Mouse (Mus musculus): ENCODE data around the gene Mlst8.

Mlst8 gene

DNA sequence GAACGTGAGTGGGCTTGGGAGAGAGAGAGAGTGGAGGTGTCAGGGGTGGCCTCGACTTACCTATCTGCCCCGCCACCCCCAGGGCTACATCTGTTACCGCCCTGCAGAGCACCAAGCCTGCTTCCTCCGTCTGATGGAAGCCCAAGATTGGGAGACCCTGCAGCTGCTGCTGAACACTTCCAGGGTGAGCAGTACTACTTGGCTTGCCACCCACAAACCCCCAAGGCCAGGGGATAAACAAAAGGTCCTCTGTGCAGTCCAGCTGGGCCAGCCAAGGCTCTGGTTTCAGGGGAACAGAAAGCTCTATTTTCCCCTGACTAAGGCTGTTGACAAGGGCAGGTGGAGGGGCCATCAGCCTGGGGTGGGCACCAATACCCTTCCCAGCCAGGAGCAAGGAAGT is 4.3 kb downstream of the Mlst8 start:
- TF ChIP-seq CTCF (conservative IDR thresholded peaks at IDR 0.05; ENCODE audit: low read length) (no peak), NANOG (IDR thresholded peaks at IDR 0.05; ENCODE audit: borderline replicate concordance, low read length) (no peak), POU5F1 (IDR thresholded peaks at IDR 0.05; ENCODE audit: borderline replicate concordance, low read length) (no peak)
- H3K27me3 ChIP-seq (ENCODE audit: insufficient read depth, low read length), result no peaks in the 10 kb centered on the region
- no peaks in the 10 kb centered on the region for H3K9me3 ChIP-seq (ENCODE audit: low read length)
- H3K36me3 ChIP-seq (ENCODE audit: insufficient read depth, low read length), result peaks cover 72% of the 10 kb centered on the region
- peaks cover 56% of the 10 kb centered on the region for H3K4me1 ChIP-seq (replicated peaks; ENCODE audit: low read depth, low read length)
- H3K4me3 ChIP-seq (replicated peaks; ENCODE audit: low read length), result no peak overlapping the region

DNA sequence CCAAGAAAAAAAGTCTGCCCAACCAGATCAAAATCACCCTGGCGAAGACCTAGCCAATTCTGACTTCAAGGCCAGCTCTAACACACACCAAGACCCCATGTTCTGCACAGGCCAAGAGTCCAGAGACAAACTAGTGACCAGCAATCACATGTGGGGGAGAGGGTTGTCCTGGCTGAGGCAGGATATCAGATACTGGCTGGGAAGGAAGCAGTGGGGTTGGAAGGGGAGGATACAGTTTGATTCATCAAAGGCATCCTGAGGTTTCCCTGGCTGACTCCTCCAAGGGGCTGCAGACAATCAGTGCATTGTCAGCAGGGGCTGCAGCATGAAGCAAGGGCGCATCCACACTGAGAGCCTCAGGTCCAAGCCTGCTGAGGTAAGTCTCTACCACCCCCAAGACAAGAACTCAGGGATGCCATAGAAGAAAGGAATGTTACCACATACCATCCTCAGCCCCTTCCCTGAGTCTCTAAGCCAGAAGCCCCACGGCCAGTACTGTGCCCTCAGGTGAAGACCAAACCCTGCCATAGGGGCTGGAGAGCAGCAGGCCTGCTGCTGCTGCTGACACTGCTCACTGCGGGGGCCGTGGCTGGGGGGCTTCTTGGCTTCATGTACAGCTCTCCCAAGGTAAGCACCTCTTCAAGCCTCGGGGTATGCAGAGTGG is 5.1 kb downstream of the Mlst8 start, which contains the start of gene Bricd5:
Gene Bricd5, plus strand, starts transcription at position 273 of the 664 bp plus-strand sequence.
- TF ChIP-seq POU5F1 (IDR thresholded peaks at IDR 0.05; ENCODE audit: borderline replicate concordance, low read length), result no peak
- TF ChIP-seq NANOG (IDR thresholded peaks at IDR 0.05; ENCODE audit: borderline replicate concordance, low read length), result no peak
- Histone ChIP-seq H3K4me3 (replicated peaks; ENCODE audit: low read length) (peak within 1 kb of the TSS; percentile 96; the same call in 1 of the 2 replicates), H3K36me3 (ENCODE audit: insufficient read depth, low read length) (peaks cover 72% of the 10 kb centered on the region), H3K9me3 (ENCODE audit: low read length) (no peaks in the 10 kb centered on the region), H3K27me3 (ENCODE audit: insufficient read depth, low read length) (no peaks in the 10 kb centered on the region), H3K4me1 (replicated peaks; ENCODE audit: low read depth, low read length) (peaks cover 59% of the 10 kb centered on the region)

DNA sequence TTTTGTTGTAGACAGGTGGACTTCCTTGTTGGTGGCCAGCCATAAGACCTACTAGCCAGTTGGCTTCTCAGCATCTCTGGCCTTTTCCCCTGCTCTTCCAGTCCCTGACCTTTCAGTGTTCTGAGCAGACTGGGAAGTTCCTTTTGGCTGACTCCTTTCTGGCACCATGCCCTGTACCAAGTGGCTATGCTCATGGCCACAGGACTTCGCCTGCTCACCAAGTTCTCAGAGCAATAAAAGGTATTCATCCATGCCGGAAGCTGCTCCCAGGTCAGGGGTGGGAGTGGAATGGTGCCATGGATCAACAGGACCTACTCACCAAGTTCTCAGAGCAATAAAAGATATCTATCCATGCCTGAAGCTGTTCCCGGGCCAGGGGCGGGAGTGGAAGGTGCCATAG is 6.4 kb downstream of the Mlst8 start:
- peaks cover 52% of the 10 kb centered on the region for H3K4me1 ChIP-seq (replicated peaks; ENCODE audit: low read depth, low read length)
- H3K9me3 ChIP-seq (ENCODE audit: low read length), result no peaks in the 10 kb centered on the region
- peaks cover 66% of the 10 kb centered on the region for H3K36me3 ChIP-seq (ENCODE audit: insufficient read depth, low read length)
- H3K27me3 ChIP-seq (ENCODE audit: insufficient read depth, low read length), result no peaks in the 10 kb centered on the region
- TF ChIP-seq CTCF (conservative IDR thresholded peaks at IDR 0.05; ENCODE audit: low read length) (no peak), POU5F1 (IDR thresholded peaks at IDR 0.05; ENCODE audit: borderline replicate concordance, low read length) (no peak), NANOG (IDR thresholded peaks at IDR 0.05; ENCODE audit: borderline replicate concordance, low read length) (no peak)
- peak overlapping the region; percentile 96 for H3K4me3 ChIP-seq (replicated peaks; ENCODE audit: low read length)

DNA sequence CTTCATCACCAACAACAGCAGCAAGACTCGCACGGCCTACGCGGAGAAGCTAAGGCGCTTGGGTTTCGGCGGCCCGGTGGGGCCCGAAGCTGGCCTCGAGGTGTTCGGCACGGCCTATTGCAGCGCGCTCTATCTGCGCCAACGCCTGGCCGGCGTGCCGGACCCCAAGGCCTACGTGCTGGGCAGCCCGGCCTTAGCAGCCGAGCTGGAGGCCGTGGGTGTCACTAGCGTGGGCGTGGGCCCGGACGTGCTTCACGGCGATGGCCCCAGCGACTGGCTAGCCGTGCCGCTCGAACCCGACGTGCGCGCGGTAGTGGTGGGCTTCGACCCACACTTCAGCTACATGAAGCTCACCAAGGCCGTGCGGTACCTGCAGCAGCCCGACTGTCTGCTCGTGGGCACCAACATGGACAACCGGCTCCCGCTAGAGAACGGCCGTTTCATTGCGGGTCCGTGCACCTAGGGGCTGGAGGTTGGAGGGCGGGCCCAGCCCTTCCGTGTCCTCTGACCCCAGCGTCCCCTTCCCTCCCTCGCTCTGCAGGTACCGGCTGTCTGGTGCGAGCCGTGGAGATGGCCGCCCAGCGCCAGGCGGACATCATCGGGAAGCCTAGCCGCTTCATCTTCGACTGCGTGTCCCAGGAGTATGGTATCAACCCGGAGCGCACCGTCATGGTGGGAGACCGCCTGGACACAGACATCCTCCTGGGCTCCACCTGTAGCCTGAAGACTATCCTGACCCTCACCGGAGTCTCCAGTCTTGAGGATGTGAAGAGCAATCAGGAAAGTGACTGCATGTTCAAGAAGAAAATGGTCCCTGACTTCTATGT is 8.0 kb downstream of the Mlst8 start:
- Histone ChIP-seq H3K4me1 (replicated peaks; ENCODE audit: low read depth, low read length) (peaks cover 47% of the 10 kb centered on the region), H3K4me3 (replicated peaks; ENCODE audit: low read length) (peak overlapping the region; percentile 96), H3K36me3 (ENCODE audit: insufficient read depth, low read length) (peaks cover 62% of the 10 kb centered on the region), H3K27me3 (ENCODE audit: insufficient read depth, low read length) (no peaks in the 10 kb centered on the region), H3K9me3 (ENCODE audit: low read length) (no peaks in the 10 kb centered on the region)
- TF ChIP-seq POU5F1 (IDR thresholded peaks at IDR 0.05; ENCODE audit: borderline replicate concordance, low read length) (no peak), CTCF (conservative IDR thresholded peaks at IDR 0.05; ENCODE audit: low read length) (no peak), NANOG (IDR thresholded peaks at IDR 0.05; ENCODE audit: borderline replicate concordance, low read length) (no peak)

DNA sequence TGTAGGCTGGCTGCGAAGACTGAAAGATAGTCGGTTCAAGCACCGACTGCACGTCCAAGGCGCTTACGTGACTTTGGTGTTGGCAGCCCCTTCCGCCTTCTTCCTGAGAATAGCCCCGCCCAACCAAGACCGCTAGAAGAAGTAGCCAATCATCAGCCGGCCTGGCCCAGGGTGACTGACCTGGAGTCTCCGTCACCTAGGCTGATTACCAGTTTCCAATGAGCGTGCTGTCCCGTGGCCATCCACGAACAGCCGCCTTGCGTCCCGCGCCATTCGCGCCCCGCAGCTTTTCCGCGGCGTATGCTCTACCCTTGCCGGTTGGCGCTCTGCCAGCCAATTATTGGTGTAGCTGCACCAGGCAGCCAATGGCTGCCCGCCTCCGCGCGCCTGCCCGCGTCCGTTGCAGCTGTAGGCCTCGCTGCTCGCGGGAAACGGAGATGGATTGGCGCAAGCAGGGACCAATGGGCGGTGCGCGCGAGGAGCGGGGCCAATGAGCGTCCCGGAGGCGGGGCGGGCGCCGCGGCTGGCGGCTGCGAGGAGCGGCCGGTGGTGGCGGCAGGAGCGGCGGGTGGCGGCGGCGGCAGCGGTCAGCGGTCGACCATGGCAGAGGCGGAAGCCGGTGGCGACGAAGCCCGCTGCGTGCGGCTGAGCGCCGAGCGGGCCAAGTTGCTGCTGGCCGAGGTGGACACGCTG is 8.8 kb downstream of the Mlst8 start, which contains the start of the genes E4f1 and Pgp:
Gene E4f1, minus strand, starts transcription at position 404 of the 693 bp plus-strand sequence.
Gene Pgp, plus strand, starts transcription at position 483 of the 693 bp plus-strand sequence.
- Histone ChIP-seq H3K36me3 (ENCODE audit: insufficient read depth, low read length) (peaks cover 58% of the 10 kb centered on the region), H3K4me3 (replicated peaks; ENCODE audit: low read length) (peak within 1 kb of the TSS; percentile 96), H3K27me3 (ENCODE audit: insufficient read depth, low read length) (no peaks in the 10 kb centered on the region), H3K4me1 (replicated peaks; ENCODE audit: low read depth, low read length) (peaks cover 47% of the 10 kb centered on the region), H3K9me3 (ENCODE audit: low read length) (no peaks in the 10 kb centered on the region)
- TF ChIP-seq NANOG (IDR thresholded peaks at IDR 0.05; ENCODE audit: borderline replicate concordance, low read length) (no peak), CTCF (conservative IDR thresholded peaks at IDR 0.05; ENCODE audit: low read length) (no peak), POU5F1 (IDR thresholded peaks at IDR 0.05; ENCODE audit: borderline replicate concordance, low read length) (no peak)

DNA sequence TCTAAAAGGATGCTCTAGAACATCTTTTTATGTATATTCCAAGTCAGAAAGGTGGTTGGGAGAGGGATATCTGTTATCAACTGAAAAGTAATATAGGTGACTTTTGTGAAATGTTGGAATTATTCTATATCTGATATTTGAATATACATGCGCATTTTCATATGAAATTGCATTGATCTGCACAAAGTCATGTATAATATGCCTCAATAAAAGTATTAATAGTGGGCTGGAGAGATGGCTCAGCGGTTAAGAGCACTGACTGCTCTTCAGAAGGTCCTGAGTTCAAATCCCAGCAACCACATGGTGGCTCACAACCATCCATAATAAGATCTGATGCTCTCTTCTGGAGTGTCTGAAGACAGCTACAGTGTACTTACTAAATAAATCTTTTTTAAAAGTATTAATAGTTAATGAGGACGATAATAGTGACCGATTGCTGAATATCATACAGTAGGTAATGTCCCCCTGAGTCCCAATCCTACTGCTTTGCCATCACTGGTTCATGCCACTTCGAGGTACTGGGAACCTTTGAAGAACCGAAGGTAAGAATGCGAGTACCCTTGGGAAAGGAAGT is 9.5 kb downstream of the Mlst8 start:
- TF ChIP-seq CTCF (conservative IDR thresholded peaks at IDR 0.05; ENCODE audit: low read length) (no peak), POU5F1 (IDR thresholded peaks at IDR 0.05; ENCODE audit: borderline replicate concordance, low read length) (no peak), NANOG (IDR thresholded peaks at IDR 0.05; ENCODE audit: borderline replicate concordance, low read length) (no peak)
- Histone ChIP-seq H3K27me3 (ENCODE audit: insufficient read depth, low read length) (no peaks in the 10 kb centered on the region), H3K9me3 (ENCODE audit: low read length) (no peaks in the 10 kb centered on the region), H3K36me3 (ENCODE audit: insufficient read depth, low read length) (peaks cover 57% of the 10 kb centered on the region), H3K4me1 (replicated peaks; ENCODE audit: low read depth, low read length) (peaks cover 44% of the 10 kb centered on the region), H3K4me3 (replicated peaks; ENCODE audit: low read length) (peak overlapping the region; percentile 96)

DNA sequence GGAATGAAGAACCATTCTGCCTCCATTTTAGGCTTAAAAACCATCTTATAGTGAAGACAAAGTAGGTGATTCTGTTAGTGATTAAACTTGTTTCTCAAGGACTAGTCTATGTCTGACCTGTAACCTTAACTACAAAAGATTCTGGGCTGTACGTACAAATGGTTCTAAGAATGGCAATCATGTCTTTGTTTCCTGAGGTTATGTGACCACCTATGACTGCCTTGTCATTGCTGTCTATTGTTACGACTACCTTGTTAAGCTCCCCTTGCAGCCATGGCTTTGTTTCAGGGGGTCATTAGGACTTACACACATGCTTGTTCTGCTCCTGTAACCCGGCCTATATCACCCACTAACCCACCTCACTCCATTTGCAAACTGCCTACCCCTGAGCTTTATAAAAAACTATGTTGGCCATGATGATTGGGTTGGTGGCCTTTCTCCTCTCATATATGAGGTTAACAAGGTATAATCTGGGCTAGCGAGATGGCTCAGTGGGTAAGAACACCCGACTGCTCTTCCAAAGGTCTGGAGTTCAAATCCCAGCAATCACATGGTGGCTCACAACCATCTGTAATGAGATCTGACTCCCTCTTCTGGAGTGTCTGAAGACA is 10.1 kb downstream of the Mlst8 start:
- Histone ChIP-seq H3K9me3 (ENCODE audit: low read length) (no peaks in the 10 kb centered on the region), H3K36me3 (ENCODE audit: insufficient read depth, low read length) (peaks cover 50% of the 10 kb centered on the region), H3K27me3 (ENCODE audit: insufficient read depth, low read length) (no peaks in the 10 kb centered on the region), H3K4me3 (replicated peaks; ENCODE audit: low read length) (no peak overlapping the region), H3K4me1 (replicated peaks; ENCODE audit: low read depth, low read length) (peaks cover 39% of the 10 kb centered on the region)
- TF ChIP-seq NANOG (IDR thresholded peaks at IDR 0.05; ENCODE audit: borderline replicate concordance, low read length), result no peak; the same call in 1 of the 2 replicates
- no peak for TF ChIP-seq POU5F1 (IDR thresholded peaks at IDR 0.05; ENCODE audit: borderline replicate concordance, low read length)
- no peak for TF ChIP-seq CTCF (conservative IDR thresholded peaks at IDR 0.05; ENCODE audit: low read length)
